Mouse (Mus musculus): ENCODE measurements around the gene Dnm3. TPM values are rescaled to one million over a fixed set of nuclear protein-coding genes. Genes with fewer than 3 reads are reported as not detected.

The Dnm3 gene
- total RNA-seq, 1 experiment from 2014 or later = 1.5 TPM

DNA sequence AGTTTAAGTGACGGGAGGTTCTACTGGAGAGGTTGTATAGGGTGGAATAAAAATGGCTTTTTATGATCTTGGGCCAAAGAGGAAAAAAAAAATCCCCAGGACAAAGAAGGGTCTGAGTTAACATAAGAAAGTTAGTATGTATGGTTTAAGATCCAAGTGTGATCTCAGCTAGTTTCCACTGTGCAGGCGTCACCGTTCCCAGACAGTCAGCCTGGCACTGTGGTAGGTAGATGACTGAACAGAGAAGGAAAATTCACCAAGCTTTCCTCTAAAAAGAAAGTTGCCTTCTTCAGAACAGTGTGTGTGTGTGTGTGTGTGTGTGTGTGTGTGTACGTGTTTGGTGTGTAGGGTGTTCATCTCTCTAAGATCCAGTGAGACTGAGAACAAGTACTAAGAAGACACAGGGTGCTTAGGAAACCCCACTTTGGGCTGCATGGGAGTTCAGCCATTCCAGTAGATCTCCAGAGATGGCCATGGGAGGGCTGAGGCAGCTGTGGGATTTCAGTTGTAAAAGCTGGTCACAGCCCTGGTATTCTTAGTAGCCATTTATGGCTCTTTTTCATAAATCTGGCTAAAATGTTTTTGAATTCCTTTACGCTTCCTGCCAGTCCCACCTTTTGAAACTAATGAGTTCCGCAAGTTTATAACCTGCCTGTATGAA, 441.9 kb downstream of the Dnm3 start:
- ATAC-seq (replicated peaks; ENCODE audit: insufficient number of reproducible peaks, low FRiP score, low TSS enrichment, poor library complexity, severe bottlenecking) = no peak

- ATAC-seq (replicated peaks; ENCODE audit: insufficient number of reproducible peaks, low FRiP score, low TSS enrichment, poor library complexity, severe bottlenecking) = no peak
Observed at GRCm38 (mm10) chr1:162023681-162024270, 454.1 kb downstream of the Dnm3 start.

- ATAC-seq (replicated peaks; ENCODE audit: insufficient number of reproducible peaks, low FRiP score, low TSS enrichment, poor library complexity, severe bottlenecking) = no peak
Observed at GRCm38 (mm10) chr1:162020766-162021165, 457.1 kb downstream of the Dnm3 start.

DNA sequence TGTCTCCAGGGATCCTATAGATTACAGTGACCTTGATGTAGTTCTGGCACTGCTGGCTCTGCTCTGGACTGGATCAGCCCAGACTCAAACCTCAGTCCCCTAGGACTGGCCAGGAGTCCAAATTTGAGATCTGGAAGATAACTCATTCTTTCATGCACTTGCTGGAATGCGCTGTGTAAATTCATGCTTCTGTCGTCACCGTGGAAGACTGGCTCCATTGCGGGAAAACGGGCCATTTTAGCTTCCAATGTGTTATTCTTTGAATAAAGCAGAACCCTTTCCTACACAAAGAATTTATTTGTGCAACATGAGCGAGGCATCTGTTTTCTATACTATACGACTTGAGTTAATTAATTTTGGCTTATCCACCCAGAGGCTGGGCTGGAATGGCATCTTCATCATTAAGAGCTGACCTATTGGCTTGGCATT, 457.5 kb downstream of the Dnm3 start:
- no peak for ATAC-seq (replicated peaks; ENCODE audit: insufficient number of reproducible peaks, low FRiP score, low TSS enrichment, poor library complexity, severe bottlenecking)

GRCm38 (mm10) chr1:162018601-162018977, 459.2 kb downstream of the Dnm3 start:
- no peak for ATAC-seq (replicated peaks; ENCODE audit: insufficient number of reproducible peaks, low FRiP score, low TSS enrichment, poor library complexity, severe bottlenecking)

DNA sequence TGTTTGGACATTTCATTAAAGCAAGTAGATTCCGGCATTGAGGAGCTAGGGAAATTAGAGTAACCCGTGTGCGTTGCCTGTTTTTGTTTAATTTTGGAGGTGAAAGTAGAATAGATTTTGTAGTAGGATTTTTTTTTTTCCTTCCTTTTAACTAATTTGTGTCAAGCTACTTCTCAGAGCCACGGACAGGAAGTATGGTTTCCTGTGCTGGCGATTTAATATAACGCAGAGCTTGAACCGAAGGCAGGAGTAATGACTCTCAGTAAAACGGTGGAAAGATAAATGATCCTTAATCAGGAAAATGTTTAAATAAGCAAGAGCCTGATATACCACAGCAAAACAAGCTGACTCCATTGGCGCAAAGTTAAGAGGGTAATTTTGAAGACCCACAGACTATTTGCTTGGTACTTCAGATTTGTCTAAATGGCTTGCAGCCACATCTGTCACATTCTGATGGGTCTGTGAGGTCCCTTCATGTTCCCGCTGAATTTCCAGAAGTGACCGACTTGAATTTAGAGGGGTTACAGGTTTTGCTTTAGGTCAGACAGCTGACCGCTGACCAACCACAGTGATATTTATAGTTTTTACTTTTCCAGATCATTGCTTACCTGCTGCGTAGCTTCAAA, 459.7 kb downstream of the Dnm3 start:
- no peak for ATAC-seq (replicated peaks; ENCODE audit: insufficient number of reproducible peaks, low FRiP score, low TSS enrichment, poor library complexity, severe bottlenecking)

DNA sequence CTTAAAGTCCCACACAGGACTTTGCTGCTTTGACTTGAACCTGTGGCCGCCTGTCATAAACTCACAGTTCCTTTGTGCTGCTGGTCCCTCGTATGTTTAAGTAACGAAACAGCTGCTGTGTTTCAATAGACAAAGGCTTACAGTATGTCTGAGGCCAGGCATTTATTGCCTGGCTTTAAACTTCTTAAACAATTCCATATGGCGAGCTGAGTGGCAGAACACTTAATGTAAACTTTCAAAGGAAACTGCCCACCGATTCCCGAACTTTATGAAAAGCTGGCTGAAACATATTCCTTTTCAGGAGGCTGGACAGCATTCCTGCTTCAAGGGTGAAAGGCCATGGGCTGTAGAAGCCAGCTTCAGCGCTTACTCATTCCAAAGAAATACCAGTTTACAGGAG, 460.9 kb downstream of the Dnm3 start:
- no peak for ATAC-seq (replicated peaks; ENCODE audit: insufficient number of reproducible peaks, low FRiP score, low TSS enrichment, poor library complexity, severe bottlenecking)

DNA sequence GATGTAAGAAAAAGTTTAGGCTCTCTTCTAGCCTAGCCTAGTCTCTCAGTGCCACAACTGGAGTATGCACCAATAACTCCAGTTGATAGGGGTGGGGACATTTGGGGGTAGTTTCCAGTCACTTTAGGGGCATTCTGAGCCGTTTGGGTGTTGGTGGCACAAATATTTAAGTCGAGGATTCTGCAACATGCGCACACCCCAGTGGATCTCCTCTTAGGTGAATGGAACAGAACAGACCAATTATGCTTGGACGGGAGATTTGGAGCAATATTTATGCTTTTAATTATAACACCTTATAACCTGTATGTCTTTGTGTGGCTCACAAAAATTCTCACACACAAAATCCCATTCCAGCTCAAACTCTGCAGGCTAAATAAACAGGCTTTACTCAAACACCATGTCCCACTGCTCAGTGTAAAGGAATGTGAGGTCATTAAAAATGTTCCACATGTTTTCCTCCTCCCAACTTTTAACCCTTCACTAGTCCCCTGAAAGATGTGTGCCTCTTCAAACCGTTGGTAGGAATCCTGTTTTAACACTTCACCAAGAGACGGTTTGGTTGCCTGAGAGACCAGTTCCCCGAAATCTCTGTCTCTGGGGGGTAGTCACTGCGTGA, 462.5 kb downstream of the Dnm3 start:
- ATAC-seq (replicated peaks; ENCODE audit: insufficient number of reproducible peaks, low FRiP score, low TSS enrichment, poor library complexity, severe bottlenecking) = no peak

GRCm38 (mm10) chr1:162013561-162013960, 464.3 kb downstream of the Dnm3 start:
- no peak for ATAC-seq (replicated peaks; ENCODE audit: insufficient number of reproducible peaks, low FRiP score, low TSS enrichment, poor library complexity, severe bottlenecking)

DNA sequence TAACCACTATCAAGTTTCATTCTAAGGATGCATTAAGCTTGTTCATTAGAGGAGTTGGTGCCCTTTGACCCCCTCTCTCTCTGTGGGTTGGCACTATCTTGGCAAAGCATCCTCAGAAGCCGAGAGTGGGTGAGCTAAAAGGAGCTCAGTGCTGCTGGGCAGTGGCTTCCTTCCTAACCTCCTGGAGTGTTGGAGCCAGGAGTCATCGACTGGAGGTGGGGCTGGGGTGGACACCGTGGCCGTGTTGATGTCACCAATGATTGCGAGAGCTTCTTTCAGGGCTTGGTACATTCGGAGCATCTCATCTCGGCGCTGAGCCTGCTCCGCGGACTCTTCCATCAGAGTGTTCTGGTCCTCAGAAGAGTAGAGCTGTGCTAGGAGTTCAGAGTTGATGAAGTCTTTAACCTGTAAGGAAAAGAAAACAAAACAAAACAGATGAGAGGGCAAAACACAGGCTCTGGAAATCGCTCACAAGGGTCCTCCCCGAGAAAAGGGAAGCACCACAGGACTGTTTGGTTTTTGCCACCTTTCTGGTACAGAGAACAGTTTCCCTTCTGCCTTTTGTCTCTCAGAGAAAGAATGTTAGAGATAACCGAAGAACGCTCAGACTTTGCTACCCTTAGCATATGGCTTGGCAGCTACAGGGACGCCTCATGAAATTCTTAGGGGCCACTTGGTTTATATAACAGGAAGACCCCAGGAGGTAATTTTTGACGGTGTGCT, 466.1 kb downstream of the Dnm3 start:
- no peak; the same call in 1 of the 2 replicates for ATAC-seq (replicated peaks; ENCODE audit: insufficient number of reproducible peaks, low FRiP score, low TSS enrichment, poor library complexity, severe bottlenecking)

DNA sequence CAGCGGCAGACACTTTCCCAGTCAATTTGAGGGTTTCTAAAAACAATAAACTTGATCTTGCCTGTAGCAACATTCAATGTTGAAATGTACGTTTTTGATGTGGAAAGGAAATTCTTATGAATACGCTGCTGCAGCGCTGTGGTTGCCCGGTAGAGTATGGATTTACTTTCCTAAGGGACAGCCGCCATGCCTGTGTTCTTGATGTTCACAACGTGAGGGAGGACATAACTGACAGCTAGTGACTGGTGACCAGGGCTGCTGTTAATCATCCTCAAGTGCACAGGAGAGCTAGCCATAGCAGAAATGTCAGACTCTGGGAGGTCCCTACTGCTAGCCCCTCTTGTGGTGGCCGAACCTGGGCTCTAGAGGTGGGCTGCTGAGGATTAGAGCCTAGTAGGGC, 468.7 kb downstream of the Dnm3 start:
- ATAC-seq (replicated peaks; ENCODE audit: insufficient number of reproducible peaks, low FRiP score, low TSS enrichment, poor library complexity, severe bottlenecking) = no peak

DNA sequence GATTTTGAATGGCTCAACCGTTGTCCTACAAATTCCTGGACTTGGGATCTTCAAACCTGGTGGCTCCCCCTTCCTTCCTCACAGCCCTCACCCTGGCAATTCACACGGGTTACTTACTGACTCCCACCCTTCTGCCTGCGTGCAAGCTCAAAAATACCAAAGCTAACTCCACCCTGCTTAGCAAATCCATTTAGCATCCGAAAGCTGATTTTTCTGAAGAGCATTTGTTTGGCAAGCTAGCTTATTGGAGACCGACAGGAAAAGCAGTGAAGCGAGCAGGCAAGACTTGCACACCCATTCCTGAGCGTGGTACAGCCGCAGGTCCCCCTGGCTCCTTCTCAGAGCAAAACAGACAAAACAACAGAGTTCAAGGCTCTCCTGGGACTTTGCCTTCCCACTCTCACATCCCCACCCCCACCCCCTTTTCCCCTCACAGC, 469.2 kb downstream of the Dnm3 start:
- no peak for ATAC-seq (replicated peaks; ENCODE audit: insufficient number of reproducible peaks, low FRiP score, low TSS enrichment, poor library complexity, severe bottlenecking)

GRCm38 (mm10) chr1:162008208-162008607, 469.6 kb downstream of the Dnm3 start:
- ATAC-seq (replicated peaks; ENCODE audit: insufficient number of reproducible peaks, low FRiP score, low TSS enrichment, poor library complexity, severe bottlenecking) = no peak

DNA sequence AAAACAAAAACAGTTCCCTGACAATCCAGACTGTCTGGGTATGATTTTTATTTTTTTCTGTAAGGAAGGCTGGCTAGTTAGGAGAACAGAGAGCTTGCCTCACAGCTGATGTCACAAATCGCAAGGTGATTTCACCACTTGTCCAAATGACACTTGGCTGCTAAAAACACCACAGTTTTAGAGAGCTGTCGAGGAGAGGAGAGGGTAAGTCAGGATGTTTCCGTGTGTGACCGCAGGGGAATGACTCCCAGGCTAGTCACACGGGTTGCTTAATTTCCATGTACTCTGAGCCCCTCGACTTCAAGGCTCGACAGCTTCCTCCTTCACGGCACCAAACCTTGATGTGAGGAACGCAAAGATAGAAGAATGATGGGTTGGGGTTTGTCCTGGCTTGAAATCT, 471.7 kb downstream of the Dnm3 start:
- peak; percentile 25; the same call in 1 of the 2 replicates for ATAC-seq (replicated peaks; ENCODE audit: insufficient number of reproducible peaks, low FRiP score, low TSS enrichment, poor library complexity, severe bottlenecking)

- ATAC-seq (replicated peaks; ENCODE audit: insufficient number of reproducible peaks, low FRiP score, low TSS enrichment, poor library complexity, severe bottlenecking) = peak; percentile 61
Observed at GRCm38 (mm10) chr1:162004821-162005770, 472.7 kb downstream of the Dnm3 start.

DNA sequence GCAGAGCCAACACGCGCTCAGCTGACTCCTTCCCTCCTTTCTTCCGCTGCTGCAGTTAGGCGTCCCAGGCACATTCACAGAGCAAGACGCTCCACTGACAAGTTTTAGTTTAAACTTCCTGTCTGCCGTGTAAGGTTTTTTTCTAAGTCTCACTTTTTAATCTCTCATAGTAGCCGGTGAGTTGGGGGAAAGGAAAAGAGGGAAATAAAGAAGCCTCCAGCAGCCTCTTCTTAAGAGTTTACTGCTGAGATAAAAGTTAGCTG, 473.4 kb downstream of the Dnm3 start:
- no peak for ATAC-seq (replicated peaks; ENCODE audit: insufficient number of reproducible peaks, low FRiP score, low TSS enrichment, poor library complexity, severe bottlenecking)

GRCm38 (mm10) chr1:162003729-162004517, 473.9 kb downstream of the Dnm3 start:
- ATAC-seq (replicated peaks; ENCODE audit: insufficient number of reproducible peaks, low FRiP score, low TSS enrichment, poor library complexity, severe bottlenecking) = no peak

DNA sequence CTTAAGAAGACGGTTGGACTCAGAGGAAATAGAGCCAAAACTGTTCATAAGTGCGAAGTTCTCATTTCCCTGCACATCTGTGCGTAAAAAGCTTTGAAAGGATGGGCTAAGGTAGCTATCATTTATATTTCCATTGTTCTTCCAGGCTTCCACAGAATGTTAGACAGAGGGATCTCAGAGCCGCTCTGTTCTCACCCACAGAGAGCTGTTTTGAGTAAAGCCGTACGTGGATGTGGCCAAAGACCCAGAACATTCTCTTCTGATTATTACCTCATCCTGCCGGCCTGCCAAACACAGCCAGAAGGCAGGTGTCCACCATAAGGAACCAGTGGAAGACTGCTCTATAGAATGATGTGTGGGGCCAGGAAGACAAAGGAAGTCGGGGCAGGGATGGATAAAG, 476.5 kb downstream of the Dnm3 start:
- no peak for ATAC-seq (replicated peaks; ENCODE audit: insufficient number of reproducible peaks, low FRiP score, low TSS enrichment, poor library complexity, severe bottlenecking)
